Mouse (Mus musculus): Measurements from ENCODE around the gene Csrnp3. TPM values are rescaled to one million over a fixed set of nuclear protein-coding genes. Genes with fewer than 3 reads are reported as not detected.
A peak's percentile ranks its signal among the peaks of the same experiment; 100 is the strongest.

Gene Csrnp3
- polyA plus RNA-seq, 1 experiment from 2014 or later, result 0.05 TPM

- H3K4me1 ChIP-seq (replicated peaks), result no peaks in the 10 kb centered on the region
- no peaks in the 10 kb centered on the region for H3K36me3 ChIP-seq (replicated peaks)
- H3K9me3 ChIP-seq (replicated peaks), result no peaks in the 10 kb centered on the region
- H3K9ac ChIP-seq, result no peak overlapping the region
- H3K4me3 ChIP-seq (replicated peaks), result no peak overlapping the region
- 66% methylated on average over 15 of the region's 15 CpGs for WGBS (ENCODE audit: insufficient replicate concordance)
- ATAC-seq (ENCODE audit: insufficient read depth), result no peak
- H3K27ac ChIP-seq (replicated peaks), result no peak overlapping the region
- H3K27me3 ChIP-seq, result no peaks in the 10 kb centered on the region
- no peak overlapping the region for H3K4me2 ChIP-seq
Observed at GRCm38 (mm10) chr2:65925363-65925941, 79.9 kb downstream of the Csrnp3 start.

GRCm38 (mm10) chr2:65926935-65927708, 81.6 kb downstream of the Csrnp3 start:
- no peak overlapping the region for H3K4me3 ChIP-seq (replicated peaks)

GRCm38 (mm10) chr2:65929286-65929685, 83.7 kb downstream of the Csrnp3 start:
- Histone ChIP-seq H3K9me3 (replicated peaks) (no peaks in the 10 kb centered on the region), H3K9ac (no peak overlapping the region), H3K27ac (replicated peaks) (no peak overlapping the region), H3K4me1 (replicated peaks) (peaks cover 5% of the 10 kb centered on the region; the same call in 1 of the 2 replicates), H3K4me3 (replicated peaks) (no peak overlapping the region), H3K27me3 (no peaks in the 10 kb centered on the region), H3K36me3 (replicated peaks) (no peaks in the 10 kb centered on the region), H3K4me2 (no peak overlapping the region)
- 71% methylated on average over 3 of the region's 3 CpGs for WGBS (ENCODE audit: insufficient replicate concordance)
- no peak for ATAC-seq (ENCODE audit: insufficient read depth)

More at GRCm38 (mm10) chr2:65926935-65927708, 81.6 kb downstream of the Csrnp3 start:
- Histone ChIP-seq H3K27ac (replicated peaks) (no peak overlapping the region), H3K27me3 (no peaks in the 10 kb centered on the region), H3K9me3 (replicated peaks) (no peaks in the 10 kb centered on the region), H3K4me2 (no peak overlapping the region), H3K9ac (no peak overlapping the region), H3K4me1 (replicated peaks) (peaks cover 5% of the 10 kb centered on the region; the same call in 1 of the 2 replicates), H3K36me3 (replicated peaks) (no peaks in the 10 kb centered on the region)
- no peak for ATAC-seq (ENCODE audit: insufficient read depth)
- WGBS (ENCODE audit: insufficient replicate concordance), result 45% methylated on average over 8 of the region's 8 CpGs

DNA sequence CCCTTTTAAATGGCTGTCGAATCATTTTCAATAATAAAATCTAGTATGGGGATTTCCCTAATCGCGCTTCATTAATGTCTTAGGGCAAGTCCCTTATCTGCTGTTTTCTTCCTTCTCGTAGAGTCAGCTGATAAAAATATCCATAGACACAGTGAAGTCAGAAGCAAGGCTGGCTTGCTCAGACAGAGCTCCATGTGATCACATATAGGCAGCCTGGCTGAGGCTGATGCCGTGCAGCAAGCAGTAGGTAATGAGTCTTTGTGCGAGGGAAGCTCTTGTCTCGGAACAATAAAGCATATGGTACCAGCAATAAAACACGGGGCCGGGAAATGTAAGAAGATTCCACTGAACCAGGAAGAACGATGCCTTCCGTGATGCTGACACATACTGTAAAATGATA, 84.4 kb downstream of the Csrnp3 start:
- Histone ChIP-seq H3K4me2 (no peak overlapping the region), H3K4me1 (replicated peaks) (peaks cover 5% of the 10 kb centered on the region; the same call in 1 of the 2 replicates), H3K27me3 (no peaks in the 10 kb centered on the region), H3K4me3 (replicated peaks) (no peak overlapping the region), H3K9ac (no peak overlapping the region), H3K9me3 (replicated peaks) (no peaks in the 10 kb centered on the region), H3K36me3 (replicated peaks) (no peaks in the 10 kb centered on the region), H3K27ac (replicated peaks) (no peak overlapping the region)
- ATAC-seq (ENCODE audit: insufficient read depth), result no peak
- 63% methylated on average over 11 of the region's 11 CpGs for WGBS (ENCODE audit: insufficient replicate concordance)

DNA sequence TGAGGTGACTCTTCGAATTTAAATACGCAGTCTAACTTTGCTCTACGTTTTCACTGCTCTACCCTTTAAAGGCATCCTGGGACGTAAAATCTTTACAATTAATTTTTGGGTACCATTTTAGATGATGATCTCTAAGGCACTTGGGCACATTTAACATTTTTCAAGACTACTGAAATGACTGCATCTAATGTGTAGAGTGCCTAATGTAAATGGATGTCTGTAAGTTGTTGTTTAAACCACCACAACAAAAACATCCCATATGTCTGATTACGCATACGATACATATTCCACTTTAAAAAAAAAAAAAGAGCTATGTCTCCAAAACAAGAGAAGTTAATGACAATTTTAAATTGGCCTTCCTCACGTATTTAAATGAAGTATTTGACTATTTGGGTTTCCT, 85.7 kb downstream of the Csrnp3 start:
- ATAC-seq (ENCODE audit: insufficient read depth), result no peak
- Histone ChIP-seq H3K4me1 (replicated peaks) (peaks cover 5% of the 10 kb centered on the region; the same call in 1 of the 2 replicates), H3K9me3 (replicated peaks) (no peaks in the 10 kb centered on the region), H3K4me2 (peak overlapping the region; percentile 64), H3K27ac (replicated peaks) (no peak overlapping the region), H3K4me3 (replicated peaks) (peak overlapping the region; percentile 49), H3K9ac (no peak overlapping the region), H3K27me3 (no peaks in the 10 kb centered on the region), H3K36me3 (replicated peaks) (no peaks in the 10 kb centered on the region)
- WGBS (ENCODE audit: insufficient replicate concordance), result 70% methylated on average over 7 of the region's 7 CpGs

GRCm38 (mm10) chr2:65931841-65932311, 86.3 kb downstream of the Csrnp3 start:
- Histone ChIP-seq H3K9ac (no peak overlapping the region), H3K4me1 (replicated peaks) (peaks cover 5% of the 10 kb centered on the region; the same call in 1 of the 2 replicates), H3K4me3 (replicated peaks) (peak overlapping the region; percentile 49), H3K36me3 (replicated peaks) (no peaks in the 10 kb centered on the region), H3K27ac (replicated peaks) (no peak overlapping the region), H3K4me2 (peak overlapping the region; percentile 64), H3K9me3 (replicated peaks) (no peaks in the 10 kb centered on the region), H3K27me3 (no peaks in the 10 kb centered on the region)
- WGBS (ENCODE audit: insufficient replicate concordance), result 3% methylated on average over 11 of the region's 11 CpGs
- ATAC-seq (ENCODE audit: insufficient read depth), result no peak

- 51% methylated on average over 2 of the region's 2 CpGs for WGBS (ENCODE audit: insufficient replicate concordance)
- Histone ChIP-seq H3K9me3 (replicated peaks) (no peaks in the 10 kb centered on the region), H3K36me3 (replicated peaks) (no peaks in the 10 kb centered on the region), H3K9ac (no peak overlapping the region), H3K4me2 (no peak overlapping the region), H3K27ac (replicated peaks) (no peak overlapping the region), H3K4me3 (replicated peaks) (no peak overlapping the region), H3K4me1 (replicated peaks) (peaks cover 5% of the 10 kb centered on the region; the same call in 1 of the 2 replicates), H3K27me3 (no peaks in the 10 kb centered on the region)
- ATAC-seq (ENCODE audit: insufficient read depth), result no peak
Observed at GRCm38 (mm10) chr2:65934099-65934498, 88.5 kb downstream of the Csrnp3 start.

GRCm38 (mm10) chr2:65938900-65939299, 93.3 kb downstream of the Csrnp3 start:
- Histone ChIP-seq H3K27me3 (no peaks in the 10 kb centered on the region), H3K9ac (no peak overlapping the region), H3K9me3 (replicated peaks) (no peaks in the 10 kb centered on the region), H3K4me3 (replicated peaks) (no peak overlapping the region), H3K4me1 (replicated peaks) (no peaks in the 10 kb centered on the region), H3K27ac (replicated peaks) (no peak overlapping the region), H3K4me2 (no peak overlapping the region), H3K36me3 (replicated peaks) (no peaks in the 10 kb centered on the region)
- 39% methylated on average over 3 of the region's 3 CpGs for WGBS (ENCODE audit: insufficient replicate concordance)
- no peak for ATAC-seq (ENCODE audit: insufficient read depth)

DNA sequence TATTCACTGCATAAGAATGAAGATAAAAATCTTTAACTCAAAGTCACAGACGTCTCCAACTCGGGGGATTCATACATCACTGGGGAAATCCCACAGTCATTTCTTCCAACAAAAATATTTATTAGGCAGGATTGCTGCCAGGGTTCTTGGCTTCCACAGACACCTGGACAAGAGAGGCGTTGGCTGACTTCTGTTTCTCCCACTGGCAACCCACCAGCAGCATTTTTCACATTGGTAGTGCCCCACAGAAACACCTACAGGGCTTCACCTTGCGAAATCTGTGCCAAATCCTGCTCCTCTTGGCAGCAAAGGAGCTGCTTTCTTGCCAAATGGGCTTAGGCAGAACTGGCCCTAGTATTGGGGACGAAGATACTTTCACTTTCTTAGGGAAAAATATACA, 94.8 kb downstream of the Csrnp3 start:
- H3K4me2 ChIP-seq, result no peak overlapping the region
- H3K4me3 ChIP-seq (replicated peaks), result no peak overlapping the region

GRCm38 (mm10) chr2:65942346-65942745, 96.8 kb downstream of the Csrnp3 start:
- no peak overlapping the region for H3K27ac ChIP-seq (replicated peaks)
- H3K9ac ChIP-seq, result no peak overlapping the region
- H3K36me3 ChIP-seq (replicated peaks), result no peaks in the 10 kb centered on the region
- ATAC-seq (ENCODE audit: insufficient read depth), result no peak
- H3K4me2 ChIP-seq, result no peak overlapping the region
- H3K4me3 ChIP-seq (replicated peaks), result no peak overlapping the region
- no peaks in the 10 kb centered on the region for H3K27me3 ChIP-seq
- WGBS (ENCODE audit: insufficient replicate concordance), result 64% methylated on average over 4 of the region's 4 CpGs
- no peaks in the 10 kb centered on the region for H3K4me1 ChIP-seq (replicated peaks)
- no peaks in the 10 kb centered on the region for H3K9me3 ChIP-seq (replicated peaks)

More for the DNA sequence above, 94.8 kb downstream of the Csrnp3 start:
- H3K27ac ChIP-seq (replicated peaks), result no peak overlapping the region
- no peak overlapping the region for H3K9ac ChIP-seq
- no peak for ATAC-seq (ENCODE audit: insufficient read depth)
- no peaks in the 10 kb centered on the region for H3K36me3 ChIP-seq (replicated peaks)
- 48% methylated on average over 5 of the region's 5 CpGs for WGBS (ENCODE audit: insufficient replicate concordance)
- no peaks in the 10 kb centered on the region for H3K9me3 ChIP-seq (replicated peaks)
- H3K4me1 ChIP-seq (replicated peaks), result no peaks in the 10 kb centered on the region
- H3K27me3 ChIP-seq, result no peaks in the 10 kb centered on the region

DNA sequence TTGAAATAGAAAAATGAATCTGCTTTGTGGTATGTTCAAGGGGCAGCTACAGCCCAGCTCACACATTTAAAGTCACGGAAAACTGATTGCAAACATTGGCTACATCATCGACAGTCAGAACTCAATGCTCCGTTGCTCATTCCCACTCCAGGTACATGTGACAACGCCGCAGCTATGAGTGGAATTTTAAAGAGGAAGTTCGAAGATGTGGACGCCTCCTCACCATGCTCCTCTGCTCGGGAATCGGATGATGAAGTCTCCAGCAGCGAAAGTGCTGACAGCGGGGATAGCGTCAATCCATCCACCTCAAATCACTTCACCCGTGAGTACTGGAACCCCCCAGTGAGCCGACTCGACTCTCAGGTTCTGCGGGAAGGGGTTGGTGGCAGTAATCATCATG, 103.2 kb downstream of the Csrnp3 start:
- ATAC-seq (ENCODE audit: insufficient read depth), result no peak
- no peaks in the 10 kb centered on the region for H3K4me1 ChIP-seq (replicated peaks)
- H3K4me2 ChIP-seq, result no peak overlapping the region
- no peak overlapping the region for H3K4me3 ChIP-seq (replicated peaks)
- H3K9ac ChIP-seq, result no peak overlapping the region
- no peaks in the 10 kb centered on the region for H3K36me3 ChIP-seq (replicated peaks)
- H3K27me3 ChIP-seq, result no peaks in the 10 kb centered on the region
- 78% methylated on average over 16 of the region's 16 CpGs for WGBS (ENCODE audit: insufficient replicate concordance)
- H3K9me3 ChIP-seq (replicated peaks), result no peaks in the 10 kb centered on the region
- no peak overlapping the region for H3K27ac ChIP-seq (replicated peaks)

Data from liver, embryonic 15.5 days (tissue).